14 mouse cellular contexts compared by ENCODE assay signal in the genomic region with DNA sequence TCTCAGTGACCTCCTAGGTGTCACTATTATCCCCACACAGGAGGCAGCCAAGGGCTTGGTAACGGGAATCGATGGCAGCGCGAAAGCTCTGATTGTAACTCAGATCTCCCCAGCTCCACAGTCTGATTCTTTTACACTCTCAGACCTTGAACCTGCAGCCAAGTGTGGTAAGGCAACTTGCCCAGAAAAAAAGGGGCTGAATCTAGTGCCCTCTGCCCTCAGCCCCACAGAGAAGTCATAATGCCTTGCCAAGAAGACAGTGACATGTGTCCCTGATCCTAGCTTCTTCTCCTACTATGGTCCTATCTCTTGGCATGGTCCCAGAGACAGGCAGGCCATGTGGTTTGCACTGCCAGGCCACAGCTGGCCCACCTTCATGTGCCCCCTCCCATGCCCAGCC.
DNase-seq lines count a peak whose midpoint lies in the region; ATAC-seq lines count a peak whose summit lies in the region.
"Had no signal": no experiment of that assay in that cellular context is flagged by ENCODE, and none has a peak within 500 bp of the region (broad histone marks: within the 10 kb centered on the region; RNA-seq: fewer than 3 reads in every experiment).

No protein-coding gene starts in this region.

- H3K4me3 ChIP-seq in hindbrain, embryonic 13.5 days, result no peak overlapping the region
- H3K4me3 ChIP-seq in hindbrain, embryonic 16.5 days (ENCODE audit: low read length), result no peak overlapping the region
- H3K4me3 ChIP-seq in forebrain, embryonic 15.5 days, result no peak overlapping the region

- DNase-seq in kidney, postnatal 36 days, result peak; percentile 14 to 22
- no peak for DNase-seq in kidney, postnatal 10 days
- DNase-seq in 3T3-L1 (ENCODE audit: low read depth, low spot score), result peak; percentile 42
- no peak for DNase-seq in retina, embryonic 14.5 days (ENCODE audit: low spot score)
- DNase-seq: cerebellum, adult 8-10 months; heart, postnatal 10 days; liver; lung, adult 18-20 months had no signal

- no peaks in the 10 kb centered on the region for H3K36me3 ChIP-seq in hindbrain, embryonic 13.5 days
- no peaks in the 10 kb centered on the region for H3K36me3 ChIP-seq in hindbrain, embryonic 16.5 days (ENCODE audit: control insufficient read depth, insufficient read depth, low read length)
- H3K36me3 ChIP-seq in forebrain, embryonic 15.5 days, result no peaks in the 10 kb centered on the region

- peaks cover 11% of the 10 kb centered on the region for H3K4me1 ChIP-seq in hindbrain, embryonic 13.5 days (replicated peaks)
- peaks cover 8% of the 10 kb centered on the region; the same call in 1 of the 2 replicates for H3K4me1 ChIP-seq in hindbrain, embryonic 16.5 days (ENCODE audit: control insufficient read depth, insufficient read depth, low read depth, low read length)
- peaks cover 23% of the 10 kb centered on the region for H3K4me1 ChIP-seq in forebrain, embryonic 15.5 days

- WGBS in hindbrain, embryonic 13.5 days, result 79% methylated on average over 4 of the region's 4 CpGs
- 67% methylated on average over 4 of the region's 4 CpGs for WGBS in hindbrain, embryonic 16.5 days
- 72% methylated on average over 4 of the region's 4 CpGs for WGBS in forebrain, embryonic 15.5 days

- H3K27ac ChIP-seq in hindbrain, embryonic 13.5 days, result peak overlapping the region; percentile 62
- no peak overlapping the region for H3K27ac ChIP-seq in hindbrain, embryonic 16.5 days (ENCODE audit: low read depth, low read length)
- H3K27ac ChIP-seq in forebrain, embryonic 15.5 days (replicated peaks), result peak overlapping the region; percentile 72
- H3K27ac ChIP-seq: stomach, postnatal 0 days had no signal

- H3K4me2 ChIP-seq in hindbrain, embryonic 13.5 days, result no peak overlapping the region
- H3K4me2 ChIP-seq in hindbrain, embryonic 16.5 days (ENCODE audit: low read length), result no peak overlapping the region
- no peak overlapping the region for H3K4me2 ChIP-seq in forebrain, embryonic 15.5 days (replicated peaks)
- H3K4me2 ChIP-seq: heart, embryonic 11.5 days had no signal

- no peaks in the 10 kb centered on the region for H3K9me3 ChIP-seq in hindbrain, embryonic 13.5 days
- no peaks in the 10 kb centered on the region for H3K9me3 ChIP-seq in hindbrain, embryonic 16.5 days (ENCODE audit: control insufficient read depth, low read length)
- H3K9me3 ChIP-seq in forebrain, embryonic 15.5 days, result no peaks in the 10 kb centered on the region

- no peak for ATAC-seq in hindbrain, embryonic 13.5 days (ENCODE audit: low FRiP score)
- ATAC-seq in hindbrain, embryonic 16.5 days, result no peak
- ATAC-seq in forebrain, embryonic 15.5 days (replicated peaks), result peak; percentile 19
- ATAC-seq: intestine, postnatal 0 days had no signal

- H3K9ac ChIP-seq in hindbrain, embryonic 13.5 days, result no peak overlapping the region
- no peak overlapping the region for H3K9ac ChIP-seq in hindbrain, embryonic 16.5 days (ENCODE audit: low read depth, low read length)
- H3K9ac ChIP-seq in forebrain, embryonic 15.5 days (replicated peaks), result no peak overlapping the region

- peaks cover 57% of the 10 kb centered on the region for H3K27me3 ChIP-seq in hindbrain, embryonic 13.5 days
- no peaks in the 10 kb centered on the region for H3K27me3 ChIP-seq in hindbrain, embryonic 16.5 days (replicated peaks; ENCODE audit: control insufficient read depth, insufficient read depth, low read length)
- H3K27me3 ChIP-seq in forebrain, embryonic 15.5 days, result no peaks in the 10 kb centered on the region

Comparison
In these comparisons a context has a peak if more than half of its experiments do, and no peak if none do; other contexts are left out.
1. DNase-seq: peak in kidney, postnatal 36 days (2 of 2) and 3T3-L1 (single experiment); none in kidney, postnatal 10 days (single experiment) and retina, embryonic 14.5 days (single experiment).